Mouse (Mus musculus) hindbrain, embryonic 15.5 days (tissue): ENCODE measurements around the gene B3gnt7. TPM values are rescaled to one million over a fixed set of nuclear protein-coding genes. Genes with fewer than 3 reads are reported as not detected.

Experiments
- ATAC-seq: fragments of 200-750 bp; cut with Nextera tagmentation; 2 replicates; pipeline ENCODE4 v1.8.0; 2017; ENCODE audit warnings: low read depth, moderate number of reproducible peaks, moderate TSS enrichment; ENCODE audit not compliant: low FRiP score
- H3K27ac ChIP-seq: fragments of 300-500 bp; sonication (generic); replicated peaks from 2 replicates; pipeline ENCODE4 v1.5.1; 2015; ENCODE audit warnings: mild to moderate bottlenecking, inconsistent platforms
- H3K27me3 ChIP-seq: fragments of 300-500 bp; sonication (generic); 2 replicates; pipeline ENCODE4 v1.6.1; 2015; ENCODE audit warnings: control low read depth, inconsistent platforms
- H3K36me3 ChIP-seq: fragments of 300-500 bp; sonication (generic); 2 replicates; pipeline ENCODE4 v1.6.1; 2015; ENCODE audit warnings: control low read depth, inconsistent platforms
- H3K4me1 ChIP-seq: fragments of 300-500 bp; sonication (generic); replicated peaks from 2 replicates; pipeline ENCODE4 v1.6.1; 2015; ENCODE audit warnings: control low read depth, inconsistent platforms
- H3K4me2 ChIP-seq: fragments of 300-500 bp; sonication (generic); 2 replicates; pipeline ENCODE4 v1.6.1; 2015; ENCODE audit warnings: moderate library complexity, mild to moderate bottlenecking, inconsistent platforms
- H3K4me3 ChIP-seq: fragments of 300-500 bp; sonication (generic); 2 replicates; pipeline ENCODE4 v1.5.1; 2015; ENCODE audit warnings: mild to moderate bottlenecking, inconsistent platforms
- H3K9ac ChIP-seq: fragments of 300-500 bp; sonication (generic); 2 replicates; pipeline ENCODE4 v1.6.1; 2015; ENCODE audit warnings: inconsistent platforms
- H3K9me3 ChIP-seq: fragments of 300-500 bp; sonication (generic); 2 replicates; pipeline ENCODE4 v1.6.1; 2016; ENCODE audit warnings: control low read depth, inconsistent platforms
- WGBS: fragments of 180-500 bp; shearing (Covaris S2); methylation state at CpG from one replicate; pipeline ENCODE4 v1.1.7; 2015; 5-methylcytosine and 5-hydroxymethylcytosine counted together
- polyA plus RNA-seq: library from polyadenylated mRNA; unstranded; fragments of >200 nt; fragmentation: Nextera tagmentation; extraction: Ambion mirVana; gene quantifications from 2 replicates; pipeline ENCODE4 v1.2.1, GENCODE M21; 2015

The B3gnt7 gene
- polyA plus RNA-seq, 1 experiment from 2014 or later, result 8.7 TPM

DNA sequence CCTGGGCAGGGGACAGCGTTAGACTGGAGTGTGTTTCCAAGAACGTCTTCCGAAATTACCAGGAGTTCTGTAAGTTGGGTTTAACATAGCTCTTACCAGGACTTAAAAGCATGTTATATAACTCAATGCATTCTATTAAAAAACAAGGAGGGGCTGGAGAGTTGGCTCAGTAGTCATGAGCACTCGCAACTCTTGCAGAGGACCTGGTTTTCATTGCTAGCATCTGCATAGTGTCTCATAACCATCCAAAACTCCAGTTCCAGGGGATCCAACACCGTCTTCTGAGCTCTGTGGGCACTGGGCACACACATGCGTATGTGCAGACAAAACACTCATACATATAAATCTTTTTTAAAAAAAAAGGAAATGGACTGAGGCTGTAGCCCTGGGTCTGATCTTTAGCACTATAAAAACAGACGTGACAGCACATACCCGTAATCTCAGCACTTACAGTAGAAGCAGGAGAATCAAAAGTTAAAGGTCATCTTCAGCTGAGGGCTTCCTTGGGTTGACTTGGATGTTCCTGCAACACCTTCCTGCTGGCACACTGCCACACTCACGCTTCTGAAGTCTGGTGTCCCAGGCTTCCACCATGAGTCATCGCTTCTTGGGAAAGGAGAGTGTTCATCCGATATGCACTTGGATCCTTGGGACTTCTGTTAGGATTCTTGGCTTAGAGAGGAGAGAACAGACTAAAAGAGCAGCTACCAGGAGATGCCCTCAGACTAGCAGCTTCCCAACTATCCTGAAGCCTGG lies 20.7 kb upstream of the B3gnt7 start:
- Histone ChIP-seq H3K4me1 (no peaks in the 10 kb centered on the region), H3K27me3 (no peaks in the 10 kb centered on the region), H3K4me2 (no peak overlapping the region), H3K9me3 (no peaks in the 10 kb centered on the region), H3K36me3 (no peaks in the 10 kb centered on the region), H3K4me3 (no peak overlapping the region), H3K27ac (no peak overlapping the region), H3K9ac (no peak overlapping the region)
- WGBS, result 93% methylated on average over 11 of the region's 11 CpGs
- no peak for ATAC-seq

DNA sequence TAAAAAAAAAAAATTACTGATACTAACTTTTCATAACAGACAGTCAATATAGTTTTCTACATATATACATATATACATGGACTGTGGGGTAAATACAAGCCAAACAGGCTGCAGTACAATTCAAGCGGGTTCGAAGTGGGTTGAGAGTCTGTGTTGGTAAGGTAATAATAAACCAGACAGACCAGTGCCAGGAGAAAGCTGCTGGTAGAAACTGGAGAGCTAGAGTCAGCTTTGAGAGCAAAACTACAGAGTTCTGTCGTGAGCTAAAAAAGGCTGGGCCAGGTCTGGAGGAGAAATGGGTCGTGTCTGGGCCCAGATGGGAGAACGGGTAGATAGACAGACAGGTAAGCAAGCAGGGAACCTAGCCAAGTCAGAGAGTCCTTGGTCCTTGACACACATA lies 18.5 kb upstream of the B3gnt7 start:
- no peaks in the 10 kb centered on the region for H3K4me1 ChIP-seq
- no peaks in the 10 kb centered on the region for H3K36me3 ChIP-seq
- no peaks in the 10 kb centered on the region for H3K9me3 ChIP-seq
- no peak overlapping the region for H3K27ac ChIP-seq
- no peak overlapping the region for H3K4me3 ChIP-seq
- no peak for ATAC-seq
- no peak overlapping the region for H3K9ac ChIP-seq
- 91% methylated on average over 5 of the region's 5 CpGs for WGBS
- H3K4me2 ChIP-seq, result no peak overlapping the region
- H3K27me3 ChIP-seq, result no peaks in the 10 kb centered on the region

DNA sequence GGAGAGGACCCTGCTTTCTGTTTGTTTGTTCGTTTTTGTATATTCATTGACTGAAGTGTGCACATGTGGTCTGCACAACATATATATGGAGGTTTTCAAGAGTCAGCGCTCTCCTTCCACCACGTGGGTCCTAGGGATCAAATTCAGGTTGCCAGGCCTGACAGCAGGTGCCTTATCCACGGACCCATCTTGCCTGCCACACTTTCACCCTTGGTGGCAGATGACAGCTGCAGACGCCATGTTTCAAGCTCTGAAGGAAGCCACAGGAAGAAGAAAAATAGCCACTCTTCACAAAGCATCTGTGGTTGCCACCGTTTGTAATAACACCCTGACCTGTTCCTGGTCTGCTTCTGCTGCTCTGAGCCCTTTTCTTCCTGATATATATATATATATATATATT lies 17.3 kb upstream of the B3gnt7 start:
- no peak overlapping the region for H3K4me2 ChIP-seq
- WGBS, result 83% methylated on average over 6 of the region's 6 CpGs
- H3K27ac ChIP-seq, result no peak overlapping the region
- no peaks in the 10 kb centered on the region for H3K9me3 ChIP-seq
- H3K4me1 ChIP-seq, result no peaks in the 10 kb centered on the region
- no peaks in the 10 kb centered on the region for H3K36me3 ChIP-seq
- H3K9ac ChIP-seq, result no peak overlapping the region
- H3K4me3 ChIP-seq, result no peak overlapping the region
- no peaks in the 10 kb centered on the region for H3K27me3 ChIP-seq
- no peak for ATAC-seq

DNA sequence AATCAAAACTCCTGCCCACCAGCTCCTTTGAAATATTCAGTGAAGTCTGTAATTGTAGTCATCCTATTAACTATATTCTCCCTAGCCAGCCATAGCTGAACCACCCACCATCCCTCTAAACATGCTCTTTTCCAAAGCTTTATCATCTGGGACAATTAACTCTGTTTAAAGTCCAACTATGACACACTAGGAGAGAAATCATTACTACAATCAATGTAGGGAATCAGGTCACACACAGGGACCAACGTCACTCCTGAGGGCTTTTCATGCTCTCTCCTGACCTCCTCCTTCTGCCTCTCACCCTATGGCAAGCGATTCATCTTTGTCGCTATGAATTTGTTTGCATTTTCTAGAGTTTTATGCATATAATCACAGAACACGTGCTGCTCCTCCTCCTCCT lies 15.2 kb upstream of the B3gnt7 start:
- H3K9ac ChIP-seq, result no peak overlapping the region
- H3K27ac ChIP-seq, result no peak overlapping the region
- 85% methylated on average over 4 of the region's 4 CpGs for WGBS
- ATAC-seq, result no peak
- H3K9me3 ChIP-seq, result no peaks in the 10 kb centered on the region
- no peak overlapping the region for H3K4me2 ChIP-seq
- no peaks in the 10 kb centered on the region for H3K36me3 ChIP-seq
- H3K4me1 ChIP-seq, result no peaks in the 10 kb centered on the region
- no peaks in the 10 kb centered on the region for H3K27me3 ChIP-seq
- no peak overlapping the region for H3K4me3 ChIP-seq

DNA sequence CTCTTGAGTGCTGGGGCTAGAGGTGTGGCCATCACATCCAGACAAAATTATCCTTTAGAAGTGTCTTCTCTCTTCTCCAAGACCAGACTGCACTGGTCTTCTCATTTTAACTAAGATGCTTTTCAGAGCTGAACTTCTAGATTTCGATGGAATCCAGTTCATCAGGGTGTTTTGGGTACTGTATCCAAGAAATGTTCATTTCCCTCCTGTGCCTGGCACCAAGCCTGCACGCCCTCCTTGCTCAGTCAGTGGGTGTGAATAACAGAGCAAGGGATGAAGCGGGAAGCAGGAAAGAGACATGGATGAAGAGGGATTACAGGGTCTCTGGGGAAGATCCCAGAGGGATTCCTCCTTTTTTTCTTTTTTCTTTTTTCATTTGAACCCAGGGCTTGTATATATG lies 12.2 kb upstream of the B3gnt7 start:
- Histone ChIP-seq H3K27me3 (no peaks in the 10 kb centered on the region), H3K27ac (no peak overlapping the region), H3K9me3 (no peaks in the 10 kb centered on the region), H3K36me3 (no peaks in the 10 kb centered on the region), H3K4me1 (no peaks in the 10 kb centered on the region), H3K4me3 (no peak overlapping the region), H3K9ac (no peak overlapping the region), H3K4me2 (no peak overlapping the region)
- no peak for ATAC-seq
- WGBS, result 80% methylated on average over 3 of the region's 3 CpGs

DNA sequence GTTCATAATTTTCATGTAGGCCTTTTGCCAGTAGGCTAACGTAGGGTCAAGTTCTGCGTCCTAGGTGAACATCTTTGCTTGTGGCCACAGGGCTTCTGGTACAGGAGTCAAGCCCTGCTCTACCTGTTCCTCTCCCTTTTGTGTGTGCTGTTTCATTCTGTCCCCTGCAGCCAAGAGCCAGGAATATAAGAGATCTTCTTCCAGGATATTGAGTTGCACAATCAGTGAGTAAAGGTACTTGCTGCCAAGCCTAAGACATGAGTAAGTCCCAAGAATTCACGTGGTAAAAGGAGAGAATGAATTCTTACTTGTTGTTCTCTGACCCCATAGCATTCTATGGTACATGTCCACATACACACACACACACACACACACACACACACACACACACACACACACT lies 9.5 kb upstream of the B3gnt7 start:
- ATAC-seq, result no peak
- Histone ChIP-seq H3K4me2 (no peak overlapping the region), H3K36me3 (no peaks in the 10 kb centered on the region), H3K27me3 (no peaks in the 10 kb centered on the region), H3K27ac (no peak overlapping the region), H3K4me1 (no peaks in the 10 kb centered on the region), H3K9ac (no peak overlapping the region), H3K9me3 (no peaks in the 10 kb centered on the region), H3K4me3 (no peak overlapping the region)
- WGBS, result 93% methylated on average over 3 of the region's 3 CpGs

DNA sequence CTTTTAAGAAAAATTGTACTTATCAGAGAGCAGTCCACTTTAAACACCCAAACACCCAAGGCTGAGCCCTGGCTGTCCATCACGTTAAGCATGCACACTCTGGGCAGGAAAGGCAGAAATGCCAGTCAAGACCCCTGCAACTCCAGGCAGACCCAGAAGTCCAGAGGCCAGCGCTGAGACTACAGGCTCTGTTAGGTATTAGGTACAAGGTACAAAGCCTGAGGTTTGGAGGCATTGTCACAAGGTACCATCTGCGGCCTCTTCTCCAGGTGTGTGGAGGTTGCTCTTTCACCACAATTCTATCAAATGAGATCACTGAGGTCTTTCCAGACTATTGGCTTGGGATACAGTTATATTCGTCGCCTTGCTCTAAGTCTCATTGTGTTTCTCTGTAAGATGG lies 8.8 kb upstream of the B3gnt7 start:
- no peak overlapping the region for H3K27ac ChIP-seq

DNA sequence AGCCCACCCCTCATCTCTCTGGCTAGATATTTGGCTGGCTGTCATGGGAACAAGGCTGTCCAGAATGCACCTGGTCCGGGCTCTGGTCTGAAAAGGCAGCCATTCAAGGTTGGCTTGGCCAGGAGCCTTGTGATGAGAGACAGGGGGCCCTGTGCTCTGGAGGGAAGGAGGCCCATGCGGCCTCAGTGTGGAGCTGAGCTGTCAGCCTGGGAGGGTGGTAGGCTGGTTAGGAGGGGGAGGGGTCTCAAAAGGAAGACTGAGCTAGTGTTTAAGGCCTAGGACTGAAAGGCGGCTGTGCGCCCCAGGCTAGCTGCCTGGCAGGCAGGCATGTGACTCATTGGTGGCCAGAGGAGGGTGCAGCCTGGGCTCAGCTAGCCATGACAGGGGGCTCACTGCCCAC lies 8.2 kb upstream of the B3gnt7 start:
- Histone ChIP-seq H3K4me1 (no peaks in the 10 kb centered on the region), H3K4me2 (no peak overlapping the region), H3K36me3 (no peaks in the 10 kb centered on the region), H3K27me3 (no peaks in the 10 kb centered on the region), H3K27ac (no peak overlapping the region), H3K4me3 (no peak overlapping the region), H3K9me3 (no peaks in the 10 kb centered on the region), H3K9ac (no peak overlapping the region)
- WGBS, result 15% methylated on average over 4 of the region's 4 CpGs
- ATAC-seq, result peak; percentile 68

More for the DNA sequence above, 8.8 kb upstream of the B3gnt7 start:
- ATAC-seq, result no peak
- no peaks in the 10 kb centered on the region for H3K27me3 ChIP-seq
- H3K9me3 ChIP-seq, result no peaks in the 10 kb centered on the region
- no peaks in the 10 kb centered on the region for H3K4me1 ChIP-seq
- no peak overlapping the region for H3K9ac ChIP-seq
- H3K4me3 ChIP-seq, result no peak overlapping the region
- H3K36me3 ChIP-seq, result no peaks in the 10 kb centered on the region
- 90% methylated on average over 5 of the region's 5 CpGs for WGBS
- no peak overlapping the region for H3K4me2 ChIP-seq

DNA sequence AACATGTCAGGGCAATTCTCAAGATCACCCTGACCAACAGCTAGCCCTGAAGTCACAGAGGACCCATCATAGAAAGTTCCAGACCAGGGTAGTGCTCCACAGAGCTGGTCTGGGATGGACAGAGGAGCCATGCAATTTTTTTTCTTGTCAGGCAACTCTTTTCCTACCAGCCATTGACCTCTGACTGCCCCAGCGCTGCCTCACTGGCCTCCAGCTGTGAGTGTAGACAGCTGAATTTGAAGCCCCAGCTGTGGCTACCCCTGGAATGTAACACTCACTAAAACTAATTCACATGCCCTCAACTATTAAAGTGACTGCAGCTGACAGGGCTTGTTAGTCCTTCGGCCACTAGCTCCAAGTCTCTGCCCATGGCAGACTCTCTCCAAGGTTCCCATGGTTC lies 2.5 kb upstream of the B3gnt7 start:
- WGBS, result 10% methylated on average over 2 of the region's 2 CpGs
- Histone ChIP-seq H3K4me2 (no peak overlapping the region), H3K9me3 (no peaks in the 10 kb centered on the region), H3K27me3 (peaks cover 16% of the 10 kb centered on the region), H3K27ac (no peak overlapping the region), H3K9ac (no peak overlapping the region), H3K4me1 (peaks cover 16% of the 10 kb centered on the region), H3K36me3 (no peaks in the 10 kb centered on the region), H3K4me3 (no peak overlapping the region)
- no peak for ATAC-seq

DNA sequence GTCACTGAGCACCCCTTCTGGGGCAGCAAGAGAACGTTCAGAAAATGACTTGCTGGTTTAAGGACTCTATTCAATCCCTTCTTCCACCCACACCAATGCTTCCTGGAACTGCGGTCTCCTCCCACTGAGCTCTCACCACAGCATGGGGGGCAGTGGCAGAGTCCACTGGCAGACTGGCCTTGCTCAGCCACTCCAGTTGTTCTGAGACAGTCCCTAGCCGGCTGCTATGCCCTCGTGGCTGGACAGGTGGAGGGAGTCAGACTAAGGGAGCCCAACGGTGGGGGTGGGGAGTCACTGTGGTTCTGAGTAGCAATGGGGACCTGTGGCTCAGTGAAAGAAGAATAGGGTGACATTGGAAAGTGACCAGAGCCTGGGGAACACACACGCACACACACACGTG lies 1.9 kb upstream of the B3gnt7 start:
- Histone ChIP-seq H3K9me3 (no peaks in the 10 kb centered on the region), H3K4me3 (no peak overlapping the region), H3K27ac (no peak overlapping the region), H3K9ac (no peak overlapping the region), H3K27me3 (peaks cover 20% of the 10 kb centered on the region), H3K36me3 (no peaks in the 10 kb centered on the region), H3K4me1 (peaks cover 16% of the 10 kb centered on the region), H3K4me2 (no peak overlapping the region)
- WGBS, result 56% methylated on average over 7 of the region's 7 CpGs
- ATAC-seq, result no peak

DNA sequence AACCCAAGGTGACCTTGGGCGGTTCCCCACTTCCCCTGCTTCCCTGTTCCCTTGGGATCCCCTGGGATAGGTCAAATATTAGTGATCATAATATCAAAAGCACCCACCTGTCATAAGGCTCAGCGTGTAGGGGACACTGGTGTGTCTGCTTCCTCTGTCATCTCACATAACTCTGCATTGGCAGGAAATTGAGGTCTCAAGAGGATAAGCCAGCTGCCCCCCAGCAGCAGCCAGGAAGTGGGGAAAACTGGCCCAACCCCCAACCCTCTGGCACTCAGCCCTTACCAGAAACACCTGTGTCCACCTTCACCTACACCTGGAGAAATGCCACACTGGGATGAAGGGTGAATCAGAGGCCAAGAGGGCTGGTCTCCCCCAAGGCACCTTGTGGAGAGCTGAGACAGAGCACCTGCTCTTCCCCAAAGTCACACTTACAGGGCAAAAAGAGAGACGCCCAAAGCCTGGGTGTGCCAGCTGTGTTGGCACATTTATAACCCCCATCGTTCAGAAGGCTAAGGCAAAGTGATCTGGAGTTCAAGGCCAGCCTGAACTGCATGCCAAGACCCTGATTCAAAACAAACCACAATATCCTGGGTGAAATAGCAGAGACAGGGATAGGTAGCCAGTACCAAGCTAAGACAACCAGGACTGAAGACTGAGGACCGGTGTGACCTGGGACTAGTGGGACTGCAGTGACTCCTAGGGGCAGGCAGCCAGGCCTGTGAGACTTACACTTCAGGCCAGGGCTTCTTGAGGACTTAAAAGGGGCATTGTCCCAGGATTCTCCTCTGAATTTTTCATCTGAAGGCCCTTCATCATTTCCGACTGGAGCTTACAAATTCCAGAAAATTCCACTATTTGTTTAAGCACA lies 1.2 kb upstream of the B3gnt7 start:
- 57% methylated on average over 6 of the region's 6 CpGs for WGBS

DNA sequence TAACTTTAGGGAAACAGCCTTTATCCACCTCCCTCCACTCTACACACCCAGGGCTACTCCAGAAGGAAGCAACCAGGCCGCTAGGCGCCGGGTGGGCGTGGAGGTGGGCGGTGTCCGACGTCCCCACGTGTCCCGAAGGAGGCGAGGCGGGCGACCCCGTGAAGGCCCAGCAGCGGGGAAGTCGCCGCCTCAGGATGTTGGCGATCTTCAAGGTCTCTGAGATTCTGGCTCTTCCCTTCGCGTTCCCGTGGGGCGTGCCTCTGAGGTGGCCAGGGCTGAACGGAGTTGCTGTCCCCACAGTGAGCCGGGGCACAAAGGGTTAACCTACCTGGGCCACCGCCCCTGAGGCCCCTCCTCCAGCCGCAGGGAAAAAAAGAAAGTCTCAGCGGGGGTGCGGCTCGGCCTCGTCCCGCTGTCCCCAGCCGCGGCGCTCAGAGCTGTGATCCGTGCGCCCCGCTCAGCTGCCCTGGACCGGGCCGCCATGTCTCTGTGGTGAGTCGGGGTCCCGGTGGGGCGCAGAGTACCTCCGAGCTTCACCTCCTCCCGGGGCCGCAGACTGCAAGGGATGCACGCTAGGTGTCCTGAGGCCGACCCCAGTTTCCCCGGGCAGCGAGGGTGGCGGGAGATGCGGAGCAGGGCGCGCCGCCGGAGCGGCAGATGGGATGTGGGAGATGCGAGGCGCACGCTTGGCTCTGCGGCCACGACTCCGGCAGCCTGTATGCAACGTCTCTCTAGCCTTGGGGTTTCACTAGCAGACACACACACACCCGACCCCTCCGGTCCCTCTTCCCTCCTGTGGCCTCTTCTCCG lies 636 bp downstream of the B3gnt7 start:
- peaks cover 20% of the 10 kb centered on the region for H3K27me3 ChIP-seq
- H3K27ac ChIP-seq, result 0 out of 2 replicates have a peak overlapping the region, but pooled peaks have one; percentile 26
- H3K9ac ChIP-seq, result peak overlapping the region; percentile 67
- peak overlapping the region; percentile 96 for H3K4me2 ChIP-seq
- under 1% methylated on average over 65 of the region's 65 CpGs for WGBS
- no peaks in the 10 kb centered on the region for H3K9me3 ChIP-seq
- peak overlapping the region; percentile 78 for H3K4me3 ChIP-seq
- ATAC-seq, result peak; percentile 90
- no peaks in the 10 kb centered on the region for H3K36me3 ChIP-seq
- H3K4me1 ChIP-seq, result peaks cover 16% of the 10 kb centered on the region

More for the DNA sequence above, 1.2 kb upstream of the B3gnt7 start:
- H3K4me1 ChIP-seq, result peaks cover 16% of the 10 kb centered on the region
- peaks cover 20% of the 10 kb centered on the region for H3K27me3 ChIP-seq
- no peak overlapping the region for H3K27ac ChIP-seq
- H3K4me2 ChIP-seq, result no peak overlapping the region
- H3K9ac ChIP-seq, result no peak overlapping the region
- no peak for ATAC-seq
- no peaks in the 10 kb centered on the region for H3K36me3 ChIP-seq
- H3K9me3 ChIP-seq, result no peaks in the 10 kb centered on the region
- H3K4me3 ChIP-seq, result no peak overlapping the region
